Mouse (Mus musculus) spleen, postnatal 0 days (tissue): ENCODE data around the gene 1110004F10Rik. TPM values are rescaled to one million over a fixed set of nuclear protein-coding genes. Genes with fewer than 3 reads are reported as not detected.

Source experiments
- polyA plus RNA-seq: library from polyadenylated mRNA; unstranded; fragments of >200 nt; fragmentation: Nextera tagmentation; extraction: Ambion mirVana; gene quantifications from 2 replicates; pipeline ENCODE4 v1.2.1, GENCODE M21; 2015

Gene 1110004F10Rik
- polyA plus RNA-seq: 158 and 159 TPM in 2 replicates

GRCm38 (mm10) chr7:116039196-116039537, at the start of gene 1110004F10Rik:
TSS of gene 1110004F10Rik (plus strand) at chr7:116039397.

GRCm38 (mm10) chr7:116038511-116038910, 686 bp upstream of the 1110004F10Rik start, which contains the start of gene Sox6:
TSS of gene Sox6 (minus strand) at chr7:116038796.

GRCm38 (mm10) chr7:116084366-116084765, 45.2 kb downstream of the 1110004F10Rik start, which contains the start of gene Gm4353:
TSS of gene Gm4353 (minus strand) at chr7:116084635.

Other genes with a start within 250 kb of the 1110004F10Rik start
- 92.9 and 102 TPM in 2 replicates for gene Sox6, start 601 bp upstream of the 1110004F10Rik start, polyA plus RNA-seq
- gene Gm4353, start 45.2 kb downstream of the 1110004F10Rik start, polyA plus RNA-seq: 0.49 and 0.54 TPM in 2 replicates